Mouse (Mus musculus): ENCODE measurements at regions not wholly inside any gene's neighbourhood (a gene's known extent, or its start where the extent isn't known, plus 50 kb on each side); places are given as distances from the start of the nearest gene placed in this dataset.

GRCm38 (mm10) chr16:49278478-49278877, 221.2 kb downstream of the Myh15 start:
- peak; percentile 79 for DNase-seq

- DNase-seq: no peak
Observed at GRCm38 (mm10) chr16:49288096-49288714, 230.9 kb downstream of the Myh15 start.

DNA sequence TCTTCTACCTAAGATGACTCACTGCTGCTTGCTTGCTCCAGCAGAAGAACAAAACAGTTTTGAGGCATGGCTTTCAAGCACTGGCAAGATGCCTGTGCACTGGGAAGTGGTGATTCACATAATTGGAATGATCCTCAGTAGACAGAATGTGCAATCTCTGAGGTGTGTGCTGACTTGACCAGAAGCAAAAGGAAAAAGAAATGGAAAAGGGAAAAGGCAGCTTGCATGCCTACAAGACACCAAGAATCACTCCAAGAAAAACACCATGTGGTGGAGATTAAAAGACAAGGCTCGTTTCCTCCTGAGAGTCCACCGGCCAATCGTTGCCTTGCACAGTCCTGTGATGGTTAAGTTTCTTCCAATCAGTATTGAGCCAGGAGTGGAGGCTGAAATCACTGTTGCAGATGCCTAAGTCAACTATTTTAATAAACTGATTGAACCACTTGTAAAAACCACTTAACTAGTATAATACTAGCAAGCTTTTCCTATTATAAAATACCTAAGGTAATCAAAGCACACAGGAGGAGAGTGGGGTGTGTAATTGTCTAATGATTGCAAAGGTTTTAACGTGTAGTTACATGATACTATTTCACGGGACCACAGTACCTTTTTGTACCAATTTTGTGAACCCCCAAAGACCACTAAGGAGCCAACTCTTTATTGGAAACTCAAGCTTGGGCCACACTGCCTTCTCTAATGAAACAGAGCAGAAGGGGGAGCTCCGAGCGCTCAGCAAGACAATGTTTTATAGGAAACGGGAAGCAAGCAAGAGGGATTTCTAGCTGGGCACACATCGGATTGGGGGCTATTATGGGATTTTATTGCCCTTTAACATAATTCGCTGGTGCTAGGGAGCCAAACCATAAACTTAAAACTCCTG, 232.2 kb downstream of the Myh15 start:
- peak; percentile 2 for DNase-seq

DNA sequence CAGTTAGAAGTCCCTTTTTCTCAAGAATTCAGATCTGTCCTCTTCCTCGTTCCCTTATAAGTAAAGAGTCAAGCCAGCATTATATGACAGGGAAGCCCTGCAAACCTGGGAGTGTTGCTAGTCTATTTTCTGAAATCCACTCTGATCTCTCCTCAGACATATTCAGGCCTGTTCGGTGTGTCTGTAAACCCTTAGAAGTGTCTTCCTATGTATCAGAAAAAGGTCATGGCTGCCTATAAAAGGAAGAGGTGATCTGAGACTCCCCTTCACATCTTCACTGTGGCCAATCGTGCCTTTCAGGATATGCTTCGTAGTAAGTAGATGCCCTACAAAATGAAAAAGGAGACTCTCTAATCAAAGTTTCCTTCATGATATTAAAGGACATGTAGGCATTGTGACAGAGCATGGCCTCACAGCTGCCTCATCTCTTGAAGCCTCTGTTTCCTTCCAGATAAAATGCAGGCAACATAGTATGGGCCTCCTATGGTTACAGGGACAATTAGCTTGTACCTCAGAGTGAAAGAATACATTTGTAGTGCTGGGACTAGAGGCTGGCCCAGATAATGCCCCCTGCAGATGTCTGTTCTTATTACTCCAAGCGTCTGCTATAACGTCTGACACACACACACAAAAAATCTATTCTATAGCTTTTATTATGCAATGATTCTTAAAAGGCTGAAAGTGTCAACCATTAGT, 246.5 kb downstream of the Myh15 start:
- DNase-seq: no peak

DNA sequence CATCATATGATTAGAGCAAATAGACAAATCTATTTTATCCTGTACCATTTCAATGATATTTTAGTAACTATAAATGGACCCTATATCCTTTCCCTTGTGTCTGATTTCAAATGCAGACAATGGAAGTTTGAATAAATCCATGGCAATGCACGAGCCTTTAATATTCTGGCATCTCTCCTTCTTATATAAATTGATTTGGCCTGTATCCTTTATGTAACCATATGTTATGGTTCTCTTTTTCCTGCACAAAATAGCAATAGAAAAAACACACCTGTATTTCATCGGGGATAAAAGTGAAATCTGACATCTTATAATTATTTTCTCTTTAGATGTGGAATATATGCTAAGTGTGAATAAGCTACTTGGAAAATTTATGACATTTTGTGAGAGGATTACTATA, 247.1 kb downstream of the Myh15 start:
- no peak for DNase-seq

DNA sequence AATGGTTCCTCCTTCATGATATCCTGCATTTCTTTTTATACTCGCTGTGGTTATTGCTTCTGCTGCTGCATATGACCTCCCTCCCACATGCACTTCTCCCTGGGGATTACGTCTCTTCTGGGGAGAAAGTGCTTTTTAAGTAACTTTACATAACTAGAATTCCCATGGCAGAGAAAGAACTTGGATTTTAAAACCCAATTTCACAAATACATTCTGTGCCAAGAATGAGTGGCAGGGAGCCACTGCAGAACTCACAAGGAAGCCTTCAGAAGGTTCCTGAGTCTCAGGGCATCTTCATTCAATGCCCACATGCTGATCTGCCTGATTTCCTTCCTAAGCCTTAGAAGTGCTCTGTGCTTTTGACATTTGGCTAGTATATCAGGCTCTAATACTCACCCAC, 259.8 kb downstream of the Myh15 start:
- DNase-seq: no peak

- DNase-seq: no peak
Observed at GRCm38 (mm10) chr16:49319047-49319678, 261.9 kb downstream of the Myh15 start.

- DNase-seq: no peak
Observed at GRCm38 (mm10) chr16:49319774-49320173, 262.5 kb downstream of the Myh15 start.

- no peak for DNase-seq
Observed at GRCm38 (mm10) chr16:49321951-49322350, 264.7 kb downstream of the Myh15 start.

DNA sequence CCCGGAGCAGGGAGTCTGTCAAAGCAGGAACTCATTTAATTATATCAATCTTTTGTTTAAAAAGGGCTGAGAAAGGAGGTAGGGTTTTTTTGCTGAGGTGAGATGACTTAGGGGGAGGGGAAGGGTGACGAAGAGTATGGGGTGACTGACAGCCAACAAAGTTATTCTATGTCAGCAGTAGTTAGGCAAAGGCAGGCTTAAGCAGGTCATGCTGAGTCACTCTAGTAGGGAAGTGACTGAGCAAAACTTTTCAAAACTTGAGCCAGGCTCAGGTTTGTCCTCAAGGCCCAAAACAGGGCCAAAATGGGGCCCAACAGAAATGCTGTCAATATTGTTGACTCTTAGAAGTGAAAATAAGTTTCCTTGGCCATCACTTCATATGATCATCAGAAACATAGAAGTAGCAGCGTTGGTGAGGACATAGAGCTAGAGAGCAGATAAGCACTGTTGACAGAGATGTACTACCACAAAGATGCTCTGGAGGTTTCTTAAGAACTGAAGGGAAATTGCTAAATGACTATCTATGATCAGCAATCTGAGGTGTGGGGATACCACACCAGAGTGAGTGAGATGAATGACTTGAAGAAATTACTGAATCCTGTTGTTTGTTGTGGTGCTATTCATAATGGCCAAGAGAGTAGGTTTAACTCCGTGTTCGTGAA, 273.6 kb downstream of the Myh15 start:
- DNase-seq: no peak

- peak; percentile 12 for DNase-seq
Observed at GRCm38 (mm10) chr16:49332107-49332722, 274.9 kb downstream of the Myh15 start.

DNA sequence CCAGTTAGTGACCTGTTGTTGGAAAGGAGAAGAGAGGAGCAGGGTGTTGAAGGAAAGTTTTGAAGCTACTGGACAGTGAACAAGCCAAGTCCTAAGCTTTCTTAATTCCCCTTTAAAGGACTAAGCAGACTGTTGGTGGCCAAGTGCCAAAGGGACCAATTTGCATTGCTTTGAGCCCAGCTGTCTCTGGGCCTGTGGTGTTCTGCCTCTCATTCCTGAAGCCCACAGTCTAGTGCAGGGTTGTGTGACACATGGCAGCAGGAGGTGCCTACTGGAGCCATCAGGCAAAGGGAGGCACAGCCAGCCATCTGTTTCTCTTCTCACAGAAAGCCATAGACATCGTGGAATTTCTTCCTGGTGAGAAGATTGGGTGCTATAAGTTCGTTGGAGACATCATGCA, 278.6 kb downstream of the Myh15 start:
- DNase-seq: no peak

- no peak for DNase-seq
Observed at GRCm38 (mm10) chr16:49337948-49338347, 280.7 kb downstream of the Myh15 start.

DNA sequence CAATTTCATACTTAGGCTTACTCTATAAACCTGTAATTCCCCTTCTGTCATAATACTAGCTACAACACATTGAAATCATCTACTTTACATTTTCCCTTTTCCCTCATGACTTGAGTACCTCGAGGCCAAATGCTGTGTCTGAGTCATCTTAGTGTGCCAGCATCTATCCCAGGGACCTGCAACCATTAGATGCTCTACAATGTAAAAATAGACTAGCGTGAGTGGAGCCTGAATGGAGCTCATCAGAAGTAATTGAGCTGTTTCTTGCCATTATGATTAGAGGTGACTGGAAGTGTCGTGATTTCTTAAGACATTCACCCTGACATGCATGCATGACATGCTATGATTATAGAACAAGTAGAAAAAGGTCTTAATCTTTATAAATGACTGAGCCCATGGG, 301.1 kb downstream of the Myh15 start:
- DNase-seq: no peak

DNA sequence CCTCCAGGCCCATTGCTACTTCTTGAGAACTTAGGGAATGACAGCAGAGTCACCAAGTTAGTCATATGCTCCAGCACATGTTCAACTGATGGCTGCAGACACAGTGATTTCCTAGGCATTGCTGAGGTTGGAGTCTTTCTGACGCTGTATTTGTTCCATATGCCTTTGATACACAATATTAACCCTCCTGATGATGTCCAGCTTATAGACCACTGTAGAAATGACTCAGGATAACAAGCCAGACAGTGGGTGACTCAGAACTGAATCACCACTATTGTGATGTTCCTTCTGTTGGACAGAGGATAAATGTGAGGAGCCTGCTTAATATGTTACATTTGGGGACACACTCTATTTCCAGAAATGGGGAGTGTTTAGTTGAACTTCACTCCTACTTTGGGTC, 304.4 kb downstream of the Myh15 start:
- DNase-seq: no peak

- no peak for DNase-seq
Observed at GRCm38 (mm10) chr16:49369450-49369849, 312.2 kb downstream of the Myh15 start.

GRCm38 (mm10) chr16:49375108-49375507, 317.8 kb downstream of the Myh15 start:
- DNase-seq: no peak

- no peak for DNase-seq
Observed at GRCm38 (mm10) chr16:49378917-49379473, 320.0 kb upstream of the Ift57 start.

GRCm38 (mm10) chr16:49388135-49388534, 310.9 kb upstream of the Ift57 start:
- no peak for DNase-seq

DNA sequence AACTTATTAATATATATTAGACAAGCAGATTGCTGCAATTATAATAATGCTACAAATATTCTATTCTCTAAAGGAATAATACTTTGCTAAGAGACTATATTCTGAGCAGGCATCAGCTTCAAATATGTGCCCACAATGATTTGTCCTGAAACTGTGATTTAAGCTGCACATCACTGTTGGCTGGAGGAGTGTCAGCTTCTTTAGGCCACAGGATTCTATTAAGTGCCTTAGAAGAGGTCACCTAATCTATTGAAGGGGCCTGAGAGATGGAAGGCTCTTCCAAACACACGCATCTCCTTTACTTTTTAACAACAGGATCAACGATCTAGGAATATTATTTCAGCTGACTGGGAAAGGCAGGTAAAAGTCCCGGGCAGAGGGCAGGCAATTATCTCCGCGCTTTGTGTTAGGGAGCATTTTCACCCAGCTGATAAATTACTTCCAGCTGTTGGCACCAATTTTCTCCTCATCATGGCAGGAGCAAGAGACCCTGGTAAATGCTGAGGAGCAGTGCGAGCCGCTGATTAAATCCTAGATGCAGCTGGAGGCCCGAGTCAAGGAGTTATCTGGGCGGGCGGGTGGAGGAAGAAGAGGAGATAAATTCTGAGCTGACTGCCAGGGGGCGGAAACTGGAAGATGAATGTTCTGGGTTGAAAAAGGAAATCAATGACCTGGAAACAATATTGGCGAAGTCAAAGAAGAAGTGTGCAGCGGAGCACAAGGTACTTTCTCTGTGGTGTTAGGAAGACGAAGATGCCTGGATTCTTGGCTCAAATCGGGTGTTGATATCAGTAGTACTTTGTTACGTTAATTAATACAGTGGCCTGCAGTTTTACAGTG, 290.9 kb upstream of the Ift57 start:
- peak; percentile 73 for DNase-seq

DNA sequence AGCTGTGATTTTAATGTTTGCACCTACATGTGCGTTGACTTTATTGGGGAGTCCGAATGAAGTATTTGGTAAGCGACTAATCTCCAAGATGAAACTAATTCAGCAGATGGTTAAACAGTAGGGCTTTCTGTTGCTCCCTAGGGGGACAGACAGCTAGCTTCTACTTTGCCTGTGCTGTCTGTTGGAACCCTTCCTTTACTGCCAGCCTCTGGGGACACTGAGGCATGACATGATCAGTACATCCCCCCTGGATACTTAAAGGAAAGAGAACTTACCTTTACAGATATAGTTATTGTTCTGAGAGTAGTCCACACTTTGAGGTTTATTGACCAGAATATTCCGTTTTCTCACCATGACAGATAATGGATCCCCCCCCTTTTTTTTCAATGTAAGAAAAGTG, 289.8 kb upstream of the Ift57 start:
- no peak for DNase-seq
